Mouse (Mus musculus) testis, adult 2 months (tissue): Measurements from ENCODE around the gene Stoml2.
A peak's percentile ranks its signal among the peaks of the same experiment; 100 is the strongest.

Experiments
- CTCF ChIP-seq: fragments of 200-500 bp; IDR thresholded peaks from 2 replicates; pipeline ENCODE4 v1.5.1; 2012; ENCODE audit warnings: low read depth, mild to moderate bottlenecking, inconsistent platforms, low read length, moderate library complexity; ENCODE audit not compliant: control insufficient read depth, insufficient read depth, insufficient replicate concordance
- POLR2A ChIP-seq: fragments of 200-500 bp; IDR thresholded peaks from 2 replicates; pipeline ENCODE4 v1.6.1; 2012; ENCODE audit warnings: low read depth, mild to moderate bottlenecking, inconsistent platforms, low read length, moderate library complexity; ENCODE audit not compliant: control insufficient read depth

DNA sequence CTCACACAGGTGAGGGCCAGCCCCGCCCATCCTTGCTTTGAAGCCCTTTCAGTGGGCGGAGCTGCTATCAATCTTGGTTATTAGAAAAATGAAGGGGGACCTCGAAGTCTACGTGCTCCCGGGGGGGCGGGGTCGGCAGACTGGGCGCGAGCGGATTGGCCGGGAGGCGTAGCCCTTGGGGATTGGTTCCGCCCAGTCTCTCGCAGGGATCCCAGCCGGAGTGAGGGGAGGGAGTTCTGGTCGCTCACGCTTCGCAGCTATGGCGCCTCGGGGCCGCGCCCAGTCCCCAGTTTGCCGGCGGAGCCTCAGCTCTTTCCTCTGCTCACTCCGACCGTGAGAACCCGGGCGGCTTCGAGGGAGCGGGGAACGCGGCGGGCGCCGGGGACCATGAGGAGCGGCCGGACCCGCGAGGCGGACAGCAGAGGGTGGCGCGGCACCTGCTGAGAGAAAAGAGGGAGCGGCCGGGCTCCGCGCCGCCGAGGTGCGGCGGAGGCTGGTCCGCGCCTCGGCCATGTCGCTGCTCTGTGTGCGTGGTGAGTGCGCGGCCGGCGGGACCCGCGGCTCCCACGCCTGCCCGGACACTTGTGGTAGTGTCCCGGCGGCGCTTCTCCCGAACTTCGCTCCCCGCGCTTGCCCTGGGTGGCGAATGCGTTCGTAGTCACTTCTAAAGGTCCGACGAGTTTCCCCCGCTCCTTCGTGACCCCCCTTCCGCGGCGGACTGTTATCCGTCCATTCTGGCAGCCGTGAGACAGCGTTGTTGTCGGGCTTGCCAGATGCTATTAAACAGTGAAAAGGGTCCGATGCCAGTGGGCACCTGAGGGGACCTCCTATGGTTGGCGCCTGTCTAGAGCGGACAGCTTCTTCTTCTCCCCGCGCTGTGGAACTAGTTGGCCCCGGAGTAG, 27.5 kb upstream of the Stoml2 start, which contains the start of gene Unc13b:
- TF ChIP-seq CTCF: no peak
- TF ChIP-seq POLR2A: peak; percentile 85
